Mouse (Mus musculus) MEL (cell line): ENCODE data around the gene Braf. TPM values are rescaled to one million over a fixed set of nuclear protein-coding genes. Genes with fewer than 3 reads are reported as not detected.

Experiments
- DNase-seq: peaks from one replicate; pipeline ENCODE4 v3.0.0; 2011; ENCODE audit warnings: low read depth, low spot score
- H3K27ac ChIP-seq: 2 replicates; pipeline ENCODE4 v1.5.1; 2012; ENCODE audit warnings: low read depth, mild to moderate bottlenecking, control low read depth, low read length, moderate library complexity; ENCODE audit not compliant: control insufficient read depth
- H3K27me3 ChIP-seq, 2 experiments: fragments of 150-350 bp in 1 of 2; sonication (generic) in 1 of 2; 2 replicates each; pipeline ENCODE4 v1.6.1; 2012; ENCODE audit warnings: low read length in 2 of 2, mild to moderate bottlenecking in 2 of 2, improper control_type of control experiment in 1 of 2, moderate library complexity in 1 of 2; ENCODE audit not compliant: insufficient read depth in 2 of 2, control insufficient read depth in 1 of 2
- H3K36me3 ChIP-seq, 2 experiments: 2 replicates each; pipeline ENCODE4 v1.6.1; 2012 to 2014; ENCODE audit warnings: low read length in 2 of 2, improper control_type of control experiment in 1 of 2, inconsistent platforms in 1 of 2, mild to moderate bottlenecking in 1 of 2; ENCODE audit not compliant: insufficient read depth in 2 of 2, control insufficient read depth in 1 of 2
- H3K4me1 ChIP-seq, 2 experiments: fragments of 150-350 bp in 1 of 2; sonication (generic) in 1 of 2; 2 replicates each; pipeline ENCODE4 v1.6.1; 2012; ENCODE audit warnings: low read length in 2 of 2, improper control_type of control experiment in 1 of 2, mild to moderate bottlenecking in 1 of 2; ENCODE audit not compliant: insufficient read depth in 2 of 2, control insufficient read depth in 1 of 2
- H3K4me3 ChIP-seq, 2 experiments: fragments of 150-350 bp in 1 of 2; sonication (generic) in 1 of 2; 2 replicates each; pipeline ENCODE4 v1.5.1; 2012; ENCODE audit warnings: low read depth in 2 of 2, low read length in 2 of 2, mild to moderate bottlenecking in 2 of 2, moderate library complexity in 2 of 2, control low read depth in 1 of 2, improper control_type of control experiment in 1 of 2; ENCODE audit not compliant: control insufficient read depth in 1 of 2, insufficient read depth in 1 of 2
- H3K79me2 ChIP-seq: 2 replicates; pipeline ENCODE4 v1.6.1; 2012; ENCODE audit warnings: mild to moderate bottlenecking, low read length, moderate library complexity; ENCODE audit not compliant: control insufficient read depth, poor library complexity, insufficient read depth
- H3K9ac ChIP-seq: 2 replicates; pipeline ENCODE4 v1.6.1; 2012; ENCODE audit warnings: low read depth, mild to moderate bottlenecking, control low read depth, low read length, moderate library complexity; ENCODE audit not compliant: control insufficient read depth, poor library complexity, severe bottlenecking
- H3K9me3 ChIP-seq: fragments of 150-350 bp; sonication (generic); replicated peaks from 2 replicates; pipeline ENCODE4 v1.6.1; 2012; ENCODE audit warnings: mild to moderate bottlenecking, low read length, improper control_type of control experiment, moderate library complexity; ENCODE audit not compliant: insufficient read depth
- CHD2 ChIP-seq: IDR thresholded peaks from 2 replicates; pipeline ENCODE4 v1.6.1; 2011; ENCODE audit warnings: low read length, improper control_type of control experiment
- CTCF ChIP-seq, 3 experiments: IDR thresholded peaks in 2 of 3; conservative IDR thresholded peaks in 1 of 3; 2 replicates each; pipeline ENCODE4 v1.5.1; 2011 to 2012; ENCODE audit warnings: low read length in 3 of 3, low read depth in 2 of 3, mild to moderate bottlenecking in 2 of 3, improper control_type of control experiment in 1 of 3, inconsistent platforms in 1 of 3, mixed read lengths in 1 of 3, moderate library complexity in 1 of 3; ENCODE audit not compliant: control insufficient read depth in 1 of 3, insufficient read depth in 1 of 3, poor library complexity in 1 of 3, severe bottlenecking in 1 of 3
- ELF1 ChIP-seq: IDR thresholded peaks from 2 replicates; pipeline ENCODE4 v1.6.1; 2014; ENCODE audit warnings: low read depth, mild to moderate bottlenecking, inconsistent platforms, low read length, improper control_type of control experiment, moderate library complexity
- ETS1 ChIP-seq: IDR thresholded peaks from 2 replicates; pipeline ENCODE4 v1.6.1; 2012; ENCODE audit warnings: low read depth, mild to moderate bottlenecking, inconsistent platforms, low read length, improper control_type of control experiment, moderate library complexity
- GABPA ChIP-seq: IDR thresholded peaks from 2 replicates; pipeline ENCODE4 v1.6.1; 2012; ENCODE audit warnings: low read depth, mild to moderate bottlenecking, inconsistent platforms, low read length, improper control_type of control experiment, moderate library complexity
- GATA1 ChIP-seq: IDR thresholded peaks from 2 replicates; pipeline ENCODE4 v1.6.1; 2011; ENCODE audit warnings: low read depth, low read length, improper control_type of control experiment
- HCFC1 ChIP-seq: IDR thresholded peaks from 2 replicates; pipeline ENCODE4 v1.6.1; 2012; ENCODE audit warnings: low read depth, mild to moderate bottlenecking, inconsistent platforms, low read length, improper control_type of control experiment, moderate library complexity
- JUND ChIP-seq: IDR thresholded peaks from 2 replicates; pipeline ENCODE4 v1.6.1; 2011; ENCODE audit warnings: low read depth, mild to moderate bottlenecking, improper control_type of control experiment, low read length
- KAT2A ChIP-seq: conservative IDR thresholded peaks from 2 replicates; pipeline ENCODE4 v1.6.1; 2012; ENCODE audit warnings: low read depth, low read length, improper control_type of control experiment, inconsistent platforms
- MAFK ChIP-seq: IDR thresholded peaks from 2 replicates; pipeline ENCODE4 v1.6.1; 2011; ENCODE audit warnings: low read depth, mild to moderate bottlenecking, low read length, improper control_type of control experiment, borderline replicate concordance
- MAX ChIP-seq: IDR thresholded peaks from 2 replicates; pipeline ENCODE4 v1.6.1; 2011; ENCODE audit warnings: low read length, improper control_type of control experiment
- MXI1 ChIP-seq: IDR thresholded peaks from 2 replicates; pipeline ENCODE4 v1.6.1; 2011; ENCODE audit warnings: mild to moderate bottlenecking, low read depth, low read length, improper control_type of control experiment
- MYB ChIP-seq: IDR thresholded peaks from 2 replicates; pipeline ENCODE4 v1.6.1; 2011; ENCODE audit warnings: mild to moderate bottlenecking, low read depth, low read length, improper control_type of control experiment
- NRF1 ChIP-seq: IDR thresholded peaks from 2 replicates; pipeline ENCODE4 v1.6.1; 2014; ENCODE audit warnings: low read depth, mild to moderate bottlenecking, inconsistent platforms, low read length, improper control_type of control experiment, moderate library complexity; ENCODE audit not compliant: poor library complexity, insufficient read depth, severe bottlenecking
- RAD21 ChIP-seq: IDR thresholded peaks from 2 replicates; pipeline ENCODE4 v1.6.1; 2011; ENCODE audit warnings: mild to moderate bottlenecking, low read depth, low read length, improper control_type of control experiment
- TCF12 ChIP-seq: IDR thresholded peaks from 2 replicates; pipeline ENCODE4 v1.6.1; 2014; ENCODE audit warnings: low read depth, mild to moderate bottlenecking, inconsistent platforms, low read length, improper control_type of control experiment, moderate library complexity
- USF1 ChIP-seq: IDR thresholded peaks from 2 replicates; pipeline ENCODE4 v1.6.1; 2014; ENCODE audit warnings: low read depth, mild to moderate bottlenecking, inconsistent platforms, low read length, improper control_type of control experiment, moderate library complexity
- USF2 ChIP-seq, 2 experiments: IDR thresholded peaks; 2 replicates each; pipeline ENCODE4 v1.6.1; 2011 to 2012; ENCODE audit warnings: improper control_type of control experiment in 2 of 2, low read length in 2 of 2, borderline replicate concordance in 1 of 2, inconsistent platforms in 1 of 2, low read depth in 1 of 2, mild to moderate bottlenecking in 1 of 2; ENCODE audit not compliant: insufficient read depth in 1 of 2
- ZC3H11A ChIP-seq: IDR thresholded peaks from 2 replicates; pipeline ENCODE4 v1.6.1; 2012; ENCODE audit warnings: low read depth, mild to moderate bottlenecking, inconsistent platforms, low read length, improper control_type of control experiment
- ZKSCAN1 ChIP-seq: IDR thresholded peaks from 2 replicates; pipeline ENCODE4 v1.6.1; 2012; ENCODE audit warnings: low read depth, mild to moderate bottlenecking, inconsistent platforms, low read length, improper control_type of control experiment, moderate library complexity
- ZNF384 ChIP-seq: IDR thresholded peaks from 2 replicates; pipeline ENCODE4 v1.6.1; 2012; ENCODE audit warnings: low read depth, mild to moderate bottlenecking, inconsistent platforms, low read length, improper control_type of control experiment
- polyA plus RNA-seq, 2 experiments: library from polyadenylated mRNA; stranded (reverse) in 1 of 2; unstranded in 1 of 2; fragments of >175 nt in 1 of 2; fragments of >200 nt in 1 of 2; gene quantifications; 2 replicates each; pipeline versions ENCODE4 v1.2.1 to v1.2.4; 2012; ENCODE audit warnings: low replicate concordance in 2 of 2, low read depth in 1 of 2; ENCODE audit not compliant: insufficient read length in 2 of 2, insufficient read depth in 1 of 2, missing spikeins in 1 of 2
- total RNA-seq: library from RNA; depleted of rRNA; stranded (reverse); fragments of 300-350 nt; gene quantifications from 2 replicates; pipeline ENCODE4 v1.2.3, GENCODE M21; 2012

Gene Braf
- total and polyA plus RNA-seq, 3 experiments, result 6.3 to 8.4 TPM; not detected in 1

GRCm38 (mm10) chr6:39724071-39724470 is 1.2 kb downstream of the Braf start:
- peak overlapping the region; percentile 89 for H3K9ac ChIP-seq
- TF ChIP-seq ZC3H11A (no peak), CHD2 (no peak), RAD21 (no peak), ELF1 (no peak), USF2 (IDR thresholded peaks at IDR 0.05; ENCODE audit: borderline replicate concordance in 1 of 2, insufficient read depth in 1 of 2, low read depth in 1 of 2, low read length in 2 of 2) (no peak), JUND (no peak), KAT2A (no peak), HCFC1 (no peak), GATA1 (no peak), ZNF384 (no peak)
- no peaks in the 10 kb centered on the region for H3K27me3 ChIP-seq
- H3K9me3 ChIP-seq, result no peaks in the 10 kb centered on the region
- H3K4me3 ChIP-seq, result peak overlapping the region; percentile 69 to 99
- H3K36me3 ChIP-seq, result peaks cover 0 to 10% of the 10 kb centered on the region in 2 experiments; a peak in 2 of 4 replicates
- DNase-seq, result peak; percentile 43
- no peak overlapping the region for H3K27ac ChIP-seq
- H3K4me1 ChIP-seq, result peaks cover 0 to 7% of the 10 kb centered on the region in 2 experiments; a peak in 3 of 4 replicates
- peaks cover 34% of the 10 kb centered on the region for H3K79me2 ChIP-seq

- H3K9ac ChIP-seq, result no peak overlapping the region
- H3K36me3 ChIP-seq, result peaks cover 0 to 8% of the 10 kb centered on the region in 2 experiments; a peak in 3 of 4 replicates
- no peak for DNase-seq
- H3K79me2 ChIP-seq, result peaks cover 23% of the 10 kb centered on the region
- no peak overlapping the region for H3K27ac ChIP-seq
- TF ChIP-seq MAFK (no peak), CTCF (IDR thresholded peaks at IDR 0.05 in 2 of 3, conservative IDR thresholded peaks at IDR 0.05 in 1 of 3; ENCODE audit: control insufficient read depth in 1 of 3, insufficient read depth in 1 of 3, low read depth in 2 of 3, low read length in 3 of 3, poor library complexity in 1 of 3, severe bottlenecking in 1 of 3) (no peak), KAT2A (no peak), NRF1 (no peak), GABPA (no peak), RAD21 (no peak), USF1 (no peak), TCF12 (no peak), ZKSCAN1 (no peak), MAX (no peak), MXI1 (no peak), USF2 (IDR thresholded peaks at IDR 0.05; ENCODE audit: borderline replicate concordance in 1 of 2, insufficient read depth in 1 of 2, low read depth in 1 of 2, low read length in 2 of 2) (no peak), MYB (no peak), ETS1 (no peak)
- no peak overlapping the region for H3K4me3 ChIP-seq
- peaks cover 0 to 7% of the 10 kb centered on the region in 2 experiments; a peak in 3 of 4 replicates for H3K4me1 ChIP-seq
- H3K27me3 ChIP-seq, result no peaks in the 10 kb centered on the region
- H3K9me3 ChIP-seq, result no peaks in the 10 kb centered on the region
Observed at GRCm38 (mm10) chr6:39718567-39718966, 6.7 kb downstream of the Braf start.
